Mouse (Mus musculus) liver, embryonic 13.5 days (tissue): ENCODE data around the gene Eif5. TPM values are rescaled to one million over a fixed set of nuclear protein-coding genes. Genes with fewer than 3 reads are reported as not detected.
A peak's percentile ranks its signal among the peaks of the same experiment; 100 is the strongest.

ENCODE experiments used
- ATAC-seq: fragments of 200-750 bp; cut with Nextera tagmentation; 2 replicates; pipeline ENCODE4 v1.8.0; 2017; ENCODE audit warnings: low read depth, mild to moderate bottlenecking, moderate number of reproducible peaks, moderate library complexity
- DNase-seq: peaks from one replicate; pipeline ENCODE4 v3.0.0; 2022
- H3K27ac ChIP-seq: fragments of 300-500 bp; sonication (generic); 2 replicates; pipeline ENCODE4 v1.5.1; 2015; ENCODE audit warnings: moderate library complexity, mild to moderate bottlenecking, inconsistent platforms
- H3K27me3 ChIP-seq: fragments of 300-500 bp; sonication (generic); 2 replicates; pipeline ENCODE4 v1.6.1; 2015; ENCODE audit warnings: mild to moderate bottlenecking, inconsistent platforms
- H3K36me3 ChIP-seq: fragments of 300-500 bp; sonication (generic); 2 replicates; pipeline ENCODE4 v1.6.1; 2015; ENCODE audit warnings: mild to moderate bottlenecking, inconsistent platforms
- H3K4me1 ChIP-seq: fragments of 300-500 bp; sonication (generic); replicated peaks from 2 replicates; pipeline ENCODE4 v1.6.1; 2015; ENCODE audit warnings: inconsistent platforms
- H3K4me2 ChIP-seq: fragments of 300-500 bp; sonication (generic); 2 replicates; pipeline ENCODE4 v1.6.1; 2015; ENCODE audit warnings: inconsistent platforms, mild to moderate bottlenecking, moderate library complexity
- H3K4me3 ChIP-seq: fragments of 300-500 bp; sonication (generic); replicated peaks from 2 replicates; pipeline ENCODE4 v1.5.1; 2015; ENCODE audit warnings: mild to moderate bottlenecking, inconsistent platforms
- H3K9ac ChIP-seq: fragments of 300-500 bp; sonication (generic); 2 replicates; pipeline ENCODE4 v1.6.1; 2015; ENCODE audit warnings: mild to moderate bottlenecking, inconsistent platforms
- H3K9me3 ChIP-seq: fragments of 300-500 bp; sonication (generic); replicated peaks from 2 replicates; pipeline ENCODE4 v1.6.1; 2016; ENCODE audit warnings: inconsistent platforms
- WGBS: fragments of 180-500 bp; shearing (Covaris S2); methylation state at CpG from one replicate; pipeline ENCODE4 v1.1.7; 2015; ENCODE audit not compliant: insufficient replicate concordance; 5-methylcytosine and 5-hydroxymethylcytosine counted together
- polyA plus RNA-seq: library from polyadenylated mRNA; unstranded; fragments of >200 nt; fragmentation: Nextera tagmentation; extraction: Ambion mirVana; gene quantifications from 2 replicates; pipeline ENCODE4 v1.2.1, GENCODE M21; 2015

The Eif5 gene
- polyA plus RNA-seq, 1 experiment from 2014 or later = 677 TPM

DNA sequence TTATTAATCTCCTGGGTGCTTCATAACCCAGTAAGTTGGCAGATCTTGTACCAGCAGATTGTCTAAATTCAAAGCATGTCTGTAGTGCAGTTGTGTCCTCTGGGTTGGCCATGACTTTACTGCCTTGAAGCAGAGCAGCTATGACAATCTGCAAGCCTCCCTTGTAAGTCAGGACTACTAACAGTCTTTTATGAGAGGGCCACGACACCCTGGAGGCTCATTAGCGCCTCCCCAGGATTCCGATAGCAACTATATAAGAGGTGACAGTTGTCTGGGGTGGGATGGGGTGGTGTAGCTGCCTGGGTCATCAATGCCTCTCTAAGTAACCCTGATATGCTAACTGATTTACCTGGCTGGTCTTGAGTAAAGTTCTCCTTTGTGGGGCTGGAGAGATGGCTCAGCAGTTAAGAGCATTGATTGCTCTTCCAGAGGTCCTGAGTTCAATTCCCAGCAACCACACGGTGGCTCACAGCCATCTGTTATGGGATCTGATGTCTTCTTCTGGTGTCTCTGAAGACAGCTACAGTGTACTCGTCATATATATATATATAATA is 25.3 kb downstream of the Eif5 start:
- peaks cover 40% of the 10 kb centered on the region for H3K4me1 ChIP-seq
- H3K27ac ChIP-seq = peak overlapping the region; percentile 3; the same call in 1 of the 2 replicates
- H3K27me3 ChIP-seq = no peaks in the 10 kb centered on the region
- 46% methylated on average over 5 of the region's 5 CpGs for WGBS
- H3K4me2 ChIP-seq = no peak overlapping the region
- DNase-seq = no peak
- no peak overlapping the region for H3K9ac ChIP-seq
- no peaks in the 10 kb centered on the region for H3K9me3 ChIP-seq
- no peak for ATAC-seq
- no peaks in the 10 kb centered on the region for H3K36me3 ChIP-seq
- H3K4me3 ChIP-seq = no peak overlapping the region

- Histone ChIP-seq H3K4me3 (no peak overlapping the region), H3K27me3 (no peaks in the 10 kb centered on the region), H3K9me3 (no peaks in the 10 kb centered on the region), H3K4me1 (peaks cover 18% of the 10 kb centered on the region), H3K4me2 (no peak overlapping the region), H3K9ac (no peak overlapping the region), H3K27ac (no peak overlapping the region), H3K36me3 (no peaks in the 10 kb centered on the region)
- WGBS = 61% methylated on average over 5 of the region's 5 CpGs
- no peak for ATAC-seq
- no peak for DNase-seq
These were observed 27.5 kb downstream of the Eif5 start for GRCm38 (mm10) chr12:111565363-111565762.

DNA sequence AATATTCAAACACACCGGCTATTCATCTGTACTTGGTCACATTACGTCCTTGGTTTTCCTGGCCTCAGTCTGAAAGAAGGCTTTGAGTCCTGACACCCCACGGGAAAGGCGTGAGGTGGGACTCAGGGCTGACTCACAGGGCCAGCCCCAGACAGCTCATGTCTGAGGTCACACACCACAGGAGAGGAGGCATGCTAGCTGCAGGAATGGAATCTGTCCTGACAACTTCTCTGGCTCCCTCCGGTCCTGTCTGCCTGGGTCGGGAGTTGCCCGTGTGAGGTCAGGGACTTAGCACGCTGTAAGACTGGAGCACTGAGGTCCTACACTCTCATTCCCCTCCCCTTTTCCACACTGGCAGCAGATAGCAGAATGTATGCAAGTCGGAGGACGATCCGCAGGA is 31.0 kb downstream of the Eif5 start:
- no peak overlapping the region for H3K27ac ChIP-seq
- H3K36me3 ChIP-seq = no peaks in the 10 kb centered on the region
- 73% methylated on average over 11 of the region's 11 CpGs for WGBS
- no peak for DNase-seq
- no peak overlapping the region for H3K9ac ChIP-seq
- no peak overlapping the region for H3K4me3 ChIP-seq
- peaks cover 11% of the 10 kb centered on the region for H3K4me1 ChIP-seq
- no peak overlapping the region for H3K4me2 ChIP-seq
- no peak for ATAC-seq
- H3K9me3 ChIP-seq = no peaks in the 10 kb centered on the region
- H3K27me3 ChIP-seq = peaks cover 18% of the 10 kb centered on the region; the same call in 1 of the 2 replicates

DNA sequence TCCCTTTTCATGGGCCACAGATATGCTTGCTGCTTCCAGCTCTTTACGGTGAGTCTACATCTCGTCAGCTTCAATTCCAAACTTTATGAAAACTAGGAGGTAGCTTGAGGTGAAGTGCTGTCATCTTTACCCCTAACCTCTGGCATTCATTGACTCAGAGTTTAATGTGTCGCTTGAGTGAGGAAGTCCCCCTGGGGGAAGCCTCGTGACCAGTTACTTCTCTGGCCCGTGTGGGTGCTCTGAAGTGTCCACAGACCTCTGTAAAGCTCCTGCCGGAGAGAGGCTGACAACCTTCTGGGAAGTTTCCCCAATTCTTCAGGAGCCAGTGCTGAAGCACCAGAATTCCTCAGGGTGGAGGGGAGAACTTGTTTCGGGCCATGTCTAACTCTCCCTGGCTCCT is 34.6 kb downstream of the Eif5 start:
- Histone ChIP-seq H3K4me2 (no peak overlapping the region), H3K27me3 (peaks cover 18% of the 10 kb centered on the region; the same call in 1 of the 2 replicates), H3K4me3 (no peak overlapping the region), H3K9me3 (no peaks in the 10 kb centered on the region), H3K27ac (no peak overlapping the region), H3K4me1 (peaks cover 32% of the 10 kb centered on the region), H3K9ac (no peak overlapping the region), H3K36me3 (no peaks in the 10 kb centered on the region)
- DNase-seq (no peak), ATAC-seq (no peak)
- WGBS = 70% methylated on average over 7 of the region's 7 CpGs

DNA sequence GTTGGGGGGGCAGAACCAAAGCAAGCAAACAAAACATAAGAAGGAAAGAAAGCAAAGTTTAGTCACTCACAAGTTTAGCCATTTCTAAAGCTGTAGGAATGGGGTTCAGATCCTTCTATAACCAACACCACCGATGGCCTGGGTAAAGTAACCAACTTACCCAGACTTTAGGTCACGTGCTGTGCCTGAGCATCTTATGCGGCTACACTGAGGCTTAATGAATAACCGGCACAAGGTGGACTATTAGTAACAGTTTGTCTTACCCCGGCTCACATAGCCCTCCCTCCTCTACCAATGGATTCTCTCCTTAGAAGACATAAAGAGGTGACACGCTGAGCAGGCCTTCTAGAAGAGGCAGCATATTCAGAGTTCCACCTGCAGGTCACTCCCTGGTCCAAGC is 35.5 kb downstream of the Eif5 start:
- Histone ChIP-seq H3K4me3 (peak overlapping the region; percentile 97), H3K9ac (peak overlapping the region; percentile 70), H3K27me3 (peaks cover 18% of the 10 kb centered on the region; the same call in 1 of the 2 replicates), H3K36me3 (no peaks in the 10 kb centered on the region), H3K4me2 (peak overlapping the region; percentile 93), H3K9me3 (no peaks in the 10 kb centered on the region), H3K27ac (no peak overlapping the region), H3K4me1 (peaks cover 37% of the 10 kb centered on the region)
- DNase-seq (no peak), ATAC-seq (no peak)
- 54% methylated on average over 6 of the region's 6 CpGs for WGBS

- Histone ChIP-seq H3K27ac (peak within 1 kb of the TSS; percentile 97), H3K27me3 (peaks cover 18% of the 10 kb centered on the region; the same call in 1 of the 2 replicates), H3K4me3 (peak within 1 kb of the TSS; percentile 97), H3K4me1 (peaks cover 37% of the 10 kb centered on the region), H3K36me3 (no peaks in the 10 kb centered on the region), H3K4me2 (peak within 1 kb of the TSS; percentile 93), H3K9me3 (no peaks in the 10 kb centered on the region), H3K9ac (peak within 1 kb of the TSS; percentile 99)
- DNase-seq = peak; percentile 94
- ATAC-seq = peak; percentile 95
- WGBS = under 1% methylated on average over 75 of the region's 75 CpGs
These were observed 36.5 kb downstream of the Eif5 start, which contains the start of gene Mark3 for GRCm38 (mm10) chr12:111574074-111574886. TSS of gene Mark3 (plus strand) at chr12:111574523.

- H3K36me3 ChIP-seq = no peaks in the 10 kb centered on the region
- peak overlapping the region; percentile 93 for H3K4me2 ChIP-seq
- peak overlapping the region; percentile 97 for H3K27ac ChIP-seq
- ATAC-seq (peak; percentile 63), DNase-seq (peak; percentile 43)
- H3K9me3 ChIP-seq = no peaks in the 10 kb centered on the region
- H3K4me3 ChIP-seq = peak overlapping the region; percentile 97
- peaks cover 18% of the 10 kb centered on the region; the same call in 1 of the 2 replicates for H3K27me3 ChIP-seq
- peaks cover 46% of the 10 kb centered on the region for H3K4me1 ChIP-seq
- peak overlapping the region; percentile 99 for H3K9ac ChIP-seq
- WGBS = under 1% methylated on average over 58 of the region's 58 CpGs
These were observed 37.3 kb downstream of the Eif5 start for GRCm38 (mm10) chr12:111574887-111575838.

DNA sequence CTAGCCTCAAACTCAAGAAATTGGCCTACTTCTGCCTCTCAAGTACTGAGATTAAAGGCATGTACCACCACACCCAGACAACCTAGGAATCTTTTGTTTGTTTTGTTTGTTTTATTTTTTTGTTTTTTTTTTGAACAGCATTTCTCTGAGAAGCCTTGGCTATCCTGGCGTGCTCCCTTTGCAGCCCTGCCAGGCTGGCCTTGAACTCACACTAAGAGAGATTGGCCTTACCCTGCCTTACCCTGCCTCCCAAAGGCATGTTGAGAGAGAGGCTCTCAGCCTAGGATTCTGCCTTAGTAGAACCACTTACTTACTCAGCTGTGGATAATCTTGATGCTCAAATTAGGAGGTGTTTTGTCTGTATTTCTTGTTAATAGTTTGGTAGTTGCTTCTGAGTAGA is 45.2 kb downstream of the Eif5 start:
- no peak for DNase-seq

DNA sequence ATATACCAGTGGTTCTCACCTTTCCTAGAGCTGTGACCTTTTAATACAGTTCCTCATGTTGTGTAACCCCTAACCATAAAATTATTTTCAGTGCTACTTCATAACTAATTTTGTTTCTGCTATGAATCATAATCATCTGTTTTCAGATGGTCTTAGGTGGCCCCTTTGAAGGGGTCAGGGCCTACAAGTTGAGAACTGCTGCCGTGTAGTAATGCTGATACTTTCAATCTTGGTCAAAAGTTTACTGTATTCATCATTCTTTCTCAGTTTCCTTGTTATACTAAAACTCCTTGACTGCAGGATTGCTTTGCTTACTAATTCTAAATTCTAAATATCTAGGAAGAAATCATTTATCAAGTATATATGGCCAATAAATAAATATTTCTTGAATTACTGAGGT is 46.6 kb downstream of the Eif5 start:
- Histone ChIP-seq H3K9me3 (no peaks in the 10 kb centered on the region), H3K27ac (no peak overlapping the region), H3K4me2 (no peak overlapping the region), H3K9ac (no peak overlapping the region), H3K4me1 (peaks cover 62% of the 10 kb centered on the region), H3K4me3 (no peak overlapping the region), H3K36me3 (0 out of 2 replicates have a peak, but pooled peaks cover 1% of the 10 kb centered on the region), H3K27me3 (no peaks in the 10 kb centered on the region)
- DNase-seq = no peak
- WGBS = 81% methylated on average over 1 of the region's 1 CpGs
- ATAC-seq = no peak

More for the DNA sequence above, 45.2 kb downstream of the Eif5 start:
- Histone ChIP-seq H3K4me1 (peaks cover 54% of the 10 kb centered on the region), H3K27me3 (no peaks in the 10 kb centered on the region), H3K4me3 (no peak overlapping the region), H3K4me2 (no peak overlapping the region), H3K36me3 (no peaks in the 10 kb centered on the region), H3K9ac (no peak overlapping the region), H3K9me3 (no peaks in the 10 kb centered on the region), H3K27ac (no peak overlapping the region)
- WGBS = 86% methylated on average over 1 of the region's 1 CpGs
- no peak for ATAC-seq

DNA sequence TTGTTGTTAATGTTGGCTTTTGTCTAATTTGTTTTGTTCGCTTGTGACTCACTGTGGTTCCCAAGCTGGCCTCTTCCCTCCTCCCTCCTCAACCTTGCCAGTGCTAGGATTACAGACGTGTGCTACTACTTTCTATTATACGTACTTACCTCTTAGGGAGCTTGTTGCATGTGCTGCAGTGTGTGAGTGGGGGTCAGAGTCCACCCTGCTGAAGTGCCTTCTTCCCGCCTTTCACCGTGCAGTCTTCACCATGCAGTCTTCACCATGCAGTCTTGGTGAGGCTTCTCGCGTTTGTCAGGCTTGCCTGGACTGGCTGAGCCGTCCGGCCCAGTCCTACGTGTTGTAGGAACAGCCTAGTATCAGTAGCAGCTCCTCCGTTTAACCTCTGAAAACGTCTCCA is 49.4 kb downstream of the Eif5 start:
- 80% methylated on average over 12 of the region's 12 CpGs for WGBS
- 0 out of 2 replicates have a peak, but pooled peaks cover 3% of the 10 kb centered on the region for H3K36me3 ChIP-seq
- no peak for DNase-seq
- no peak for ATAC-seq
- no peak overlapping the region for H3K4me3 ChIP-seq
- H3K27me3 ChIP-seq = no peaks in the 10 kb centered on the region
- H3K4me2 ChIP-seq = no peak overlapping the region
- peaks cover 57% of the 10 kb centered on the region for H3K4me1 ChIP-seq
- H3K9me3 ChIP-seq = no peaks in the 10 kb centered on the region
- no peak overlapping the region for H3K27ac ChIP-seq
- H3K9ac ChIP-seq = no peak overlapping the region
